Mouse (Mus musculus): ENCODE data around the gene Mettl7a1. TPM values are rescaled to one million over a fixed set of nuclear protein-coding genes. Genes with fewer than 3 reads are reported as not detected.
"Not testable (repeated sequence)": the region's sequence is repeated elsewhere in the genome, so short reads cannot be mapped to it uniquely, and the experiment has no call there.

The Mettl7a1 gene
- 3.8 and 4.4 TPM in 2 replicates for polyA plus RNA-seq (2016; fragmentation: Nextera tagmentation; extraction: Ambion mirVana)

DNA sequence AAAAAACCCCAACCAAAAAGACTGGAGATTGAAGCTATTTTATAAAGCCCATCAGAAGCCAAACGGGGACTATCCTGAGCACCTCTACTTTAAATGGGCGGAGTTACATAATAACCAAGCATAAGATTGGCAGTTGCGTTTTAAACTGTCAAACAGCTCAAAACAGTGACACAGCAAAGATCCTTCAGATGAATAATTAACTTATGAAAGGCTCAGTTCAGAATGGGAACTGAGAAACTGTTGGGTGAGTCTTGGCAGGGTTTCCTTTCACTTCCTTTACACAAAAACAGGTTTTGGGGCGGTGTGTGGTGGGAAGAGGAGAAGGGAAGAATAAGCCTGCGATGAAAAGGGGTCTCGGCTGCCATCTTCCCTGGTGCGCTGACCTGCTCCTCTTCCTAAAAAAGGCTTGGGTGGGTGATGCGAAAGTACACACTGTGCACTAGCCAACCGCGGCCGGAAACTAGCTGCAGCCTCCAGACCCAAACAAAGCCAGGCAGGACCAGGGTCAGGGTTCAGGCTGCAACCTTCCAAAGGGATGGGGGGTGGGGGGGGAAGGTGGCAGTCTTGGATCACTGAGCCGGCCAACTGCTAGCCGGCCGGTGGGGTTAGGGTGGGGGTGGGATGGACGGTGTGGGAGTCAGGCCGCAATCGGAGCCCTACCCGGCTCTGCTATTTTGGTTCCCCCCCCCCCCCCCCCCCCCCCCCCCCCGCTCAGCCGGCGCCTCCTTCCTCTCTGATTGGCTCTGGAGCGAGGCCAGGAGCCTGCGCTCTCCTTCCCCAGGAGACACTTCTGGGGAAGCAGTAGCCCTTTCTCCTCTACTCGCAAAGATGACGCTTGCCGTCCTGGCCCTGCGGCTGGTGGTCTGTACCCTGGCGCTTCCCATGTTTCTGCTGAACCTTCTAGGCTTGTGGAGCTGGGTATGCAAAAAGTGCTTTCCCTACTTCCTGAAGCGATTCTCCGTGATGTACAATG is at the start of gene Mettl7a1:
Gene Mettl7a1 (plus strand): TSS at position 122 of the 973 bp plus-strand sequence.
- no peaks in the 10 kb centered on the region for H3K36me3 ChIP-seq (replicated peaks)
- peak within 1 kb of the TSS; percentile 47 for H3K4me3 ChIP-seq (replicated peaks)
- ATAC-seq (ENCODE audit: low FRiP score), result peak; percentile 90
- H3K4me2 ChIP-seq, result peak within 1 kb of the TSS; percentile 69
- H3K27ac ChIP-seq, result peak within 1 kb of the TSS; percentile 86
- peaks cover 15% of the 10 kb centered on the region; the same call in 1 of the 2 replicates for H3K4me1 ChIP-seq
- no peaks in the 10 kb centered on the region for H3K27me3 ChIP-seq
- H3K9ac ChIP-seq, result peak within 1 kb of the TSS; percentile 68
- 2% methylated on average over 25 of the region's 30 CpGs for WGBS
- H3K9me3 ChIP-seq, result no peaks in the 10 kb centered on the region

GRCm38 (mm10) chr15:100256386-100256785 is 47.6 kb upstream of the Mettl7a1 start:
- no peaks in the 10 kb centered on the region for H3K27me3 ChIP-seq
- no peaks in the 10 kb centered on the region for H3K9me3 ChIP-seq
- H3K36me3 ChIP-seq (replicated peaks), result peaks cover 81% of the 10 kb centered on the region
- no peak overlapping the region for H3K9ac ChIP-seq
- no peak overlapping the region for H3K4me2 ChIP-seq
- no peak overlapping the region for H3K27ac ChIP-seq
- no peak for ATAC-seq (ENCODE audit: low FRiP score)
- H3K4me3 ChIP-seq (replicated peaks), result no peak overlapping the region
- WGBS, result 92% methylated on average over 6 of the region's 6 CpGs
- no peaks in the 10 kb centered on the region for H3K4me1 ChIP-seq

DNA sequence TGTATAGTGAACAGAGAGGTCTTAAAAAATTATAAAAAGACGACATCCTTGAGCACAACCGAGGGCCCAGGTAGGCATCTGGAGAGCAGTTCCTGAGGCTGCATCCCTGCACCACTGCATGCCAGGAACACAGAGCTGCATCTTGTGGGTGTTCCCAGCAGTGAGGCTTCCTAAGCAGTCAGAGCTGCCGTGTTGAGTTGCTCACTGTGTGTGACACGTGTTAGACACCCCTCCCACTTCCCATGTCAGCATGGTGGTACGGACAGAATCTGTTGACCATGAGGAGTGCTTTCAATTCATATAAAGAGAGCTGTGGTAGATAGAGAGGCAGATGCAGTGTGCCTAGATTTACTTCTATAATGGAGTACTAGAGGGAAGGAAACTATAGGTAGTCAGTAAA is 46.6 kb upstream of the Mettl7a1 start:
- Histone ChIP-seq H3K27me3 (no peaks in the 10 kb centered on the region), H3K36me3 (replicated peaks) (peaks cover 74% of the 10 kb centered on the region), H3K4me1 (no peaks in the 10 kb centered on the region), H3K4me2 (no peak overlapping the region), H3K4me3 (replicated peaks) (no peak overlapping the region), H3K9ac (no peak overlapping the region), H3K27ac (no peak overlapping the region), H3K9me3 (no peaks in the 10 kb centered on the region)
- no peak for ATAC-seq (ENCODE audit: low FRiP score)
- 92% methylated on average over 5 of the region's 5 CpGs for WGBS

DNA sequence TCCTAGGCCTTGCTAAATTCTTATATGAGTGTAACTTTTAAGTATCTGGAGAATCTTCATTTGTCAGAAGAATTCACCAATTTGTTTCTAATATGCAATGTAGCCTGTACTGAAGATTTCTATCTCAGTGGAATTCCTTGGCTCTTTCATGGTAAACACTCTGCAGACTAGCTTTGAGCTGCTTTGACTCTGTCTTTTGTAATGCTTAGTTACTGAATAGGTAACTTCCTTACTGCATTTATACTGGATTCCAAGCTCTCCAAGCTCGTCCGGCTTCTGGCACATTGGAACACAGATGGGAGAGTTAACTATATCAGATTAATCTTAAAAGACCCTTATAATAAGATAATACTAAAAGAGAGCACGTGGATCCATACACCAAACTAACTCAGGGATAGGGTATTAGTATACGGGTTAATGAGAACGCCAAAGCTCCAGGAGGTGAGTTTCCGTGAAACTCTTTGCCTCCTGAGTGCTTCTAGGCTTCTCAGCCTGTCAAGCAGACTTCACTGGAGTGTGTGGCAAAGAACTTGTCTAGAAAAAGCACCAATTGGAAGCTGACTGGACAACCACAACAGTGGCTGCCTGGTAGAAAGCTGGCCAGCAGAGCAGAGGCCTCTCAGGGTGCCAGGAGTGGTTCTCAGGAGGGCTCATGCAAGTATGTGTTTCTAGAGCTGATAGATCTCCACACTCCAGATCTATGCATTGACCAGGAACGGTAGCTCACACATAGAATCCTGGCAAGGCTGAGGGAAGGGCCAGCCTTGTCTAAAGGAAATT is 45.1 kb upstream of the Mettl7a1 start:
- Histone ChIP-seq H3K27me3 (no peaks in the 10 kb centered on the region), H3K9ac (no peak overlapping the region), H3K4me3 (replicated peaks) (no peak overlapping the region), H3K4me1 (no peaks in the 10 kb centered on the region), H3K4me2 (no peak overlapping the region), H3K9me3 (no peaks in the 10 kb centered on the region), H3K27ac (no peak overlapping the region), H3K36me3 (replicated peaks) (peaks cover 61% of the 10 kb centered on the region)
- no peak for ATAC-seq (ENCODE audit: low FRiP score)
- WGBS, result 95% methylated on average over 7 of the region's 7 CpGs

GRCm38 (mm10) chr15:100260351-100260750 is 43.6 kb upstream of the Mettl7a1 start:
- H3K27ac ChIP-seq; H3K9me3 ChIP-seq; H3K27me3 ChIP-seq; H3K4me3 ChIP-seq (replicated peaks); H3K4me2 ChIP-seq; H3K4me1 ChIP-seq; H3K9ac ChIP-seq; ATAC-seq (ENCODE audit: low FRiP score): not testable (repeated sequence)
- WGBS, result 92% methylated on average over 6 of the region's 7 CpGs
- peaks cover 46% of the 10 kb centered on the region for H3K36me3 ChIP-seq (replicated peaks)

DNA sequence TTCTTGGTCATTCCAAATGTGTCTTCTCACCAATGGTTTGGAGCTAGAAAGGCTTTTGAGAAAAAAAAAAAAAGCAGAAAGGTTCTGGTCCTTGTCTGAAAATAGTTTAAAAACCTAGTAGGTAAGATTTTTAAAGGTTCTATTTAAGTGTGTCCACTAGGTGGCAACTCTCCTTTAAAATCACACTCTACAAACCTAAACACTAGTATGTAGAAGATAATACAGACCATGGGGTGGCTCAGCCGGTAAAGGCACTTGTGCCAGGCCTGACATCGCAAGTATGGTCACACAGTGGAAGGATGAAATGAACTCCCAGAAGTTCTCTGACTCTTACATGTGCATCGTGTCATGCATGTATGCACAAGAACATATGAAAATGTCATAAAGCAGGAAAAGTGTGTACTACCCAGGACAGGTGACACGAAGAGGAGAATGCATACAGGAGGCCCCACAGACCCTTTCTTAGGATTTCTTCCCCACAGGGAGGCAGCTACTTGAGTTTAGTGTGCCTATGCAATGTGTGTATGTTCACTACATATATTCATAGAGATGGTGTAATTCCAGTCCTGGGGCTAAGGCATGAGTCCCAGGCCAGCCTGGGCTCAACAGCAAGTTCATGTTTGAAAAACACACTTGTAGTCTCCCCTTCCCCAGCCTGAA is 40.6 kb upstream of the Mettl7a1 start:
- Histone ChIP-seq H3K4me1 (no peaks in the 10 kb centered on the region), H3K27me3 (no peaks in the 10 kb centered on the region), H3K27ac (no peak overlapping the region), H3K4me2 (no peak overlapping the region), H3K9me3 (no peaks in the 10 kb centered on the region), H3K4me3 (replicated peaks) (no peak overlapping the region), H3K9ac (no peak overlapping the region), H3K36me3 (replicated peaks) (peaks cover 20% of the 10 kb centered on the region)
- WGBS, result 20% methylated on average over 4 of the region's 4 CpGs
- ATAC-seq (ENCODE audit: low FRiP score), result no peak

DNA sequence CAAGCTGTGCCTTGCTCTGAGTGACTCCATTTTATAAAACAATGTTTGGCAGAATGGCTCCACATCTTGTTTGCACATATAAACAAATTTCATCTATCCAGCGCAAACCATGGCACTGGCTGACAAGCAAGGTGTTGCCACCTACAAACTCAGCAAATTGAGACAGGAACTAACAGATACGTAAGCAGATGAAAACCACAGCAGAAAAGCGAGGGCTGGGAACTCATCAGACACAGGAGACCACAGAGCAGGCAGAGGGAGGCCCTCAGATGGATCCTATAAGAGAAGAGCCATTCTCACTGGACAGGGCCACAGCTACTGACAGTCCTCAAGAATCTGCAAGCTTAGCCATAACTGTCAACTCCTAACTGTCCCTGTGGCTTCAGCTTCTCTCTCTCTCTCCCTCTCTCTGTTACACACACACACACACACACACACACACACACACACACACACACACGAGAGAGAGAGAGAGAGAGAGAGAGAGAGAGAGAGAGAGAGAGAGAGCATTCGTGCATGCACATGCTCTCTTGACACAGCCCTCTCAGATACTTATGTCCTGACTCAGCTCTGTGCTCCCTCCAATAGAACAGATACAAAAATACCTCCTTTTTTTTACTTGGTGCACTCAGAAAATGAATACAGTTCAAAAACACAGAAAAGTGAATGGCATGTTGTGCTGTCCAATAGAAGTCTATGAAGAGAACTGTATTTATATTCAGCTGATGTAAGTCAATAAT is 38.2 kb upstream of the Mettl7a1 start:
- H3K36me3 ChIP-seq (replicated peaks), result peaks cover 7% of the 10 kb centered on the region
- ATAC-seq (ENCODE audit: low FRiP score), result no peak
- H3K4me3 ChIP-seq (replicated peaks), result no peak overlapping the region
- no peak overlapping the region for H3K27ac ChIP-seq
- H3K4me1 ChIP-seq, result no peaks in the 10 kb centered on the region
- 0 out of 2 replicates have a peak, but pooled peaks cover 6% of the 10 kb centered on the region for H3K27me3 ChIP-seq
- H3K4me2 ChIP-seq, result no peak overlapping the region
- H3K9me3 ChIP-seq, result no peaks in the 10 kb centered on the region
- H3K9ac ChIP-seq, result no peak overlapping the region
- WGBS, result 91% methylated on average over 4 of the region's 5 CpGs

DNA sequence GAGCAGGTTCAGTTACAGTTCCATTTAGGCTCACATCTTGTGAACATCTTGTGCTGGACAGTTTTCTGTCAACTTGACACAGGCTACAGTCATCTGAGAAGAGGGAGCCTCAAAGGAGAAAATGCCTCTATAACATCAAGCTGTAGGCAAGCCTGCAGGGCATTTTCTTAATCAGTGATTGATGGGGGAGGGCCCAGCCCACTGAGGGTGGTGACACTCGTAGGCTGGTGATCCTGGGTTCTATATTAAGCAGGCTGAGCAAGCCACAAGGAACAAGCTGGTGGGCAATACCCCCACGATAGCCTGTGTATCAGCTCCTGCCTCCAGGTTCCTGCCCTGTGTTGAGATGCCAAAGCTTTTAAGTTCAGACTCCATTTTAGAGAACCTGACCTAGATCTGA is 35.0 kb upstream of the Mettl7a1 start:
- Histone ChIP-seq H3K27me3 (peaks cover 9% of the 10 kb centered on the region; the same call in 1 of the 2 replicates), H3K27ac (no peak overlapping the region), H3K36me3 (replicated peaks) (no peaks in the 10 kb centered on the region), H3K4me2 (no peak overlapping the region), H3K4me3 (replicated peaks) (no peak overlapping the region), H3K9me3 (0 out of 2 replicates have a peak, but pooled peaks cover 3% of the 10 kb centered on the region), H3K4me1 (no peaks in the 10 kb centered on the region), H3K9ac (no peak overlapping the region)
- 75% methylated on average over 2 of the region's 2 CpGs for WGBS
- no peak for ATAC-seq (ENCODE audit: low FRiP score)

- Histone ChIP-seq H3K4me3 (replicated peaks) (no peak overlapping the region), H3K9me3 (0 out of 2 replicates have a peak, but pooled peaks cover 3% of the 10 kb centered on the region), H3K9ac (no peak overlapping the region), H3K27me3 (peaks cover 9% of the 10 kb centered on the region; the same call in 1 of the 2 replicates), H3K36me3 (replicated peaks) (no peaks in the 10 kb centered on the region), H3K4me2 (no peak overlapping the region), H3K4me1 (no peaks in the 10 kb centered on the region), H3K27ac (no peak overlapping the region)
- no peak for ATAC-seq (ENCODE audit: low FRiP score)
- 13% methylated on average over 9 of the region's 9 CpGs for WGBS
Measured at GRCm38 (mm10) chr15:100269776-100270175, 34.2 kb upstream of the Mettl7a1 start.

- ATAC-seq (ENCODE audit: low FRiP score), result not testable (repeated sequence)
- 17% methylated on average over 7 of the region's 7 CpGs for WGBS
Measured at GRCm38 (mm10) chr15:100270609-100271008, 33.3 kb upstream of the Mettl7a1 start.

DNA sequence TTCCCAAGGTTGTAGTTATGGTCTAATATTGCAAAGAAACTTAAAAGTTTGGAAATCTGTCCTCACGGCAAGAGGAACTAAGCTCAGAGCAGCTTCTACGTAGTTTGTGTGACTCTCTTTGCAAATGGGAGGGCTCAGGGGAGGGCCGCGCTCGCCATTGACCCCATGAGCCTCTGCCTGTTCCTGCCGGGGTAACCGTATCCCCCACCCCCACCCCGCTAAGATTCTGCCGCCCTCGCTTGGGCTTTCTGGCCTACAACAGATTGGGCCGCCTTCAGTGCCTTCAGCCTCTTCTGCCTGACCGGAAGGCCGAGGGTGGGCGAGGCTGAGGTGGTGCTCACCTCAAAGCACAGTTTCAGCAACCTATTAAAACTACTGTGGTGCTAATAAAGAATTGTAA is 32.5 kb upstream of the Mettl7a1 start:
- no peak for ATAC-seq (ENCODE audit: low FRiP score)
- H3K9me3 ChIP-seq, result 0 out of 2 replicates have a peak, but pooled peaks cover 3% of the 10 kb centered on the region
- no peak overlapping the region for H3K4me3 ChIP-seq (replicated peaks)
- peaks cover 9% of the 10 kb centered on the region; the same call in 1 of the 2 replicates for H3K27me3 ChIP-seq
- H3K27ac ChIP-seq, result no peak overlapping the region
- H3K4me2 ChIP-seq, result no peak overlapping the region
- 58% methylated on average over 14 of the region's 14 CpGs for WGBS
- H3K4me1 ChIP-seq, result no peaks in the 10 kb centered on the region
- H3K9ac ChIP-seq, result no peak overlapping the region
- H3K36me3 ChIP-seq (replicated peaks), result no peaks in the 10 kb centered on the region

More at GRCm38 (mm10) chr15:100270609-100271008, 33.3 kb upstream of the Mettl7a1 start:
- H3K4me1 ChIP-seq; H3K4me3 ChIP-seq (replicated peaks); H3K36me3 ChIP-seq (replicated peaks); H3K27ac ChIP-seq; H3K9ac ChIP-seq; H3K27me3 ChIP-seq; H3K4me2 ChIP-seq; H3K9me3 ChIP-seq: not testable (repeated sequence)
